Mouse (Mus musculus) cerebellum, adult 18-20 months (tissue): ENCODE results near the gene Igf1r.

Experiments
- DNase-seq, 2 experiments: peaks; one replicate each; pipeline ENCODE4 v3.0.0; 2021

Igf1r gene

DNA sequence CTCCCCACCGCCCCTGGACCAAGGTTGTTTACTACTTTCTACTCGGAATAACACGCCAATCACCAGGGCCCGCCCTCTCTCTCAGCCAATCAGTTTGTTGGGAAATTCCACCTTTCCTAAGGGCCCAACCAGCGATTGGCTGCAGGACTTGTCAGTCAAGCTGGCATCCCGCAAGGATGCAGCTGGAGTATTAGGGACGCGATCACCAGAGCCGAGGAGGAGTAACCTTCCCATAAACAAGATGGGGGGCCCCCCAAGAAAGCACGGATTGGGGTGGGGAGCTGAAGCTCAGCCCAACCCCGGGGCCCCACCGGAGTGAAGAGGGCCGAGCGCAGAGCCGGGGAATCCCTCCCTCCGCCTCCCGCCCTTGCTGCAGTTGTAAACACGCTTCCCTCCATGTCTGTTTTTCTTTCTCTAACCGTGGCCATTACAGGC, 176.5 kb downstream of the Igf1r start:
- peak; percentile 99 to 100 for DNase-seq

DNA sequence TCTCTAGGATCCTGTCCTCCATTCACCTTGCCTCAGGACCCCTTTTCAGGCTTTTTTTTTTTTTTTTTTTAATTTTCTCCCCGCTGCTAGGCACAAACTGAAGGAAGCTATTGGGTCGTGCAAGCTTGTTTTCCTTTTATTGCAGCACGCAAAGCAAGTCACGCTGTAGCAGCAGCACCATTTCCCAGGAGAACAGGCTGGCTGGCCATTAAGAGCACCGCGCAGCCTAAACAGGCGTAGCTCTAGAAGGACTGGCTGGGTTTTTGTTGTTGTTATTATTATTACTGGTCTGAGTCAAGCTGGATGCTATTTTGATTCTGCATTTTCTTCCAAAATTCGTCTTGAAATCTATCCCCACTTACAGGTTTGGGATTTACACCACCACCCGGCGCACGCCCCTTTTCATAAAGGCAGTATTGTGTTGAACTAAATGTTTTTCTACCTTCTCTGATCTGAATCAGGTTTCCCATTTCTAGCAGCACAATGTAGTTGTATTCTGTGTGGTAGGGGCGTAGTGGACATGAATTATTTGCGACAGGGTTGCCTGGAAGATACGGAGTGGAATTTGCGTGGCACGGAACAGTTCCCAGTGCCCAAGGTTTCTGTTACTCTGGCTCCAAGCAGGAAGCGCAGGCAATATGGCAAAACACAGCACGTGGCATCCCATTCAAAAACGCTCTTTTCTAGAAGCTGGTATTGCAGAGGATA, 177.1 kb downstream of the Igf1r start:
- DNase-seq: peak; percentile 95 to 98

DNA sequence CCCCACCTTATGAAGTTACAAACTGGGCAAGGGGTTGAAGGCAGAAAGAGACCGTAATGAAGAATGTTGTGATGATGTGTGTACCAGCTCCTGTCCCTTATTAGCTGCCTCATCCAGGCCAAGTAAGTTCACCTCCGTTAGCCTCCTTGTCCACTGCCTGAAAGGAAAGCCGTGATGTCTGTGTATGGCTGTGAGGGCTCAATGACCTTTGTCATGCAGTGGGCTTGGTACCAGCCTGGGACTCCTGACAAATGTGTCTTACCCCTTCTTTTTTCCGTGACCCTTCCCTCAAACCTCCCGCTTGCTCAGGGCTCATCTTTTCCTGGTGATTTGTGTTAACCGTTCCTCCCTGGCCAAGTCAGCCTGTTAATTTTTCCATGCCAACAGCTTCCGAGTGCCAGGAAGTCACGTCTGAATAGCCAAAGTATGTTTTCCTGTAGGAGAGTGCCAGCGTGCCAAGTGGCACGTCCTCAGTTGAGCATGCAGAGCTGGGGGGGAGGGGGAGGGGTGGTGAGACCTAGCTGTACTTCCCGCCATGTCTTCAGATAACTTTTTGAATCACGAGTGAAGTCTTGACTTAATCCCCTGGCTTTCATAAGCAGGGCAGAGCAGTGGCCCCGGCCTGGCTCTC, 178.4 kb downstream of the Igf1r start:
- peak; percentile 36 to 39 for DNase-seq

DNA sequence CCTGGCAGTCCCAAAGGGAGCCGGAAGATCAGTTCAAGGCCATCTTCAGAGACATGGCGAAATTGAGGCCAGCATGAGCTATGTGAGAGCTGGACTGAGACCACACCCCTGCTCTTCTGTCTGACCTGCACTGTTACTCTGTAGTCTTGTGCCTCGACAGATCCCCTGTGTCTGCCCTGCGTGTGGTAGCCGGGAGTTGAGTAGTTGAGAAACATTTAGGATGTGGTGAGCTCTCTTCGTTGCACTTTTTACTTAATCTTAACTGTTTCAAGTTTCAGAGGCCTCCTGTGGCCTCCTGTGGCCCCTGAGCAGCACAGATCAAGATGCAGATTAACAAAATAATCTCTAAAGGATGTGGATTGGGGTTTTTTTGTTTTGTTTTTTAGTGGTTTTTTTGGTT, 181.1 kb downstream of the Igf1r start:
- DNase-seq: no peak

DNA sequence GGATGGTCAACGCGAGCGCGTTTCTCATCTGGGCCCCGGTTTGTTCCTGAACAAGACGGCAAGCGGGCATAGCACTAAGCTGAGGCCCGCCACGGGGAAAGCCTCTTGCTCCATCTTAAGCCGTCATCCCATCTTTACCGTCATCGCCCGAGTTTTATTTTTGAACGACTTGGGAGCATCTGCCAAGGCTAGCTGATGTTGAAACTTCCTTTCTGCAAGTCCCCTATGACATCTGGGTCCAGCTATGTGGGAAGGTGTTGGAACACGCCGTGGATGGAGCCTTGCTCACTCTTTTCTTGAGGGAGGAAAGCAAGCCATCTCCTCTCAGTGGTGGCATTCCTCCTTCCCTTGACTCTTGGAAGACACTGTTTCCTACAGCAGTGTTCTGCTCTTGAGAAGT, 182.3 kb downstream of the Igf1r start:
- no peak for DNase-seq

DNA sequence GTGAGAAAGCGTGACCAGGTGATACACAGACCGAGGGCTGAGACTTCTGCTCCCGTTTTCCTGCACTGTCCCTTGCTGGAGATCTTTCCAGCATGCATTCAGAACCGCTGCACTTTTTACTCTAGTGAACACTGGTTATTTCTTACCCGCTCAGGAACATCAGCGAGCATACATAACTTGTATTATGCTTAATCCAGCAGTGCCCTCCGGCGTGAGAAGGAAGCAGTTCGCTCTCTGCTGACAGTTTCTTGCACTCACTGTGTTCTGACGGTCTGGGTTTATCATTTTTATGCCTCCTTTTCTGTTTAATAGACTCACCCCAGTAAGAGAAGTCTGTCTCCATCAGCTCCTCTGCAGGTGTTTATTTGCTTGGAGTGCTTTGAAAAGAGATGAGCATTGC, 183.4 kb downstream of the Igf1r start:
- no peak for DNase-seq

DNA sequence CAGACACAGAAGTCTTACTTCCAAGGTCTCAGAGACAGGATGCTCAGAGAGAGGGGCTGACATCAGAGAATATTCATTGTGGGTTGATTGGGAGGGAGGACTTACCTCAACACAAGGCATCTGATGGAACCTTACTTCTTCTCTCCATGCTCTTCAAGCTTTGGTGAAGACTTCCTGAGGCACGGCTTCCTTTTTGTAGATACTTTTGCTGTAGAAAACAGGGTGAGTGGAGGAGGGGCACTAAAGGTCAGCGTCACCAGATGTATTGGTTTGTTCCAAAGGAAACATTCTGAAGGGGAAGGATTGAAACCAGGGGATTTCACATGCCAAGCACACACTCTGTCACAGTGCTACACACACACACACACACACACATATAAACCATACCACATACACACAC, 186.8 kb downstream of the Igf1r start:
- no peak for DNase-seq

DNA sequence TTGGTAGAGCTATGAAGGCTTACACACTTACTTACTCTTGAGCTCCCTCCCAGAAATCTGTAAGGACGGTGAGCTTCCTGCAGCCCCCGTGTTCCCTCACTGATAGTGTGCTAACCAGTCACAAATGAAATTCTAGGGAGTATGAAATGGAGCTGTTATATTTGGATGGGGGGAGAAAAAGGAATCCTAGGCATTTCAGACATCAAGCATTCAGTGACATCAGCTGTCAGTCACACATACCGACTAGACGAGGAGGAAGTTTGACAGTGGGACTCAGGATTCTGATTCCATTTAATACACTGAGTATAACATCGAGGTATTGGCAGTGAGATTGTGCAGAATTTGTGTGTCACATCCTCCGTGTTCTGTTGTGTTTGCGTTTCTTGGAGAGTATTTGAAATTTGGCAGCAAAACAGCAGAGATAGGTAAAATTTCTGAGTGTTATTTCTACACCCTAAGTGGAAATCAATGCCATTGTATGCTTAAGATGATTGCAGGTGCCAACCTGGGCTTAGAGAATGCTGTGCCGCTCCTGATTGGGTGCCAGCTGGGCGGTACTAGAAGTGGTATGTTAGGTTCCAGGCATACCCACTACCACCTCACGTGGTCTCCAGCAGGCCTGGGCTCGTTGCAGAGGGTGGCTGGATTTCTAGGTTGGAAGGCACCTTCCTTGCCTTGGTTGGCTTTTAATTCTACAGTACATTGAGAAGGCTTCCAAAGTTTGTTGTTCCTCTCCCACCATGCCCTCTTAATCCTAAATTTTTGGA, 187.6 kb downstream of the Igf1r start:
- DNase-seq: no peak

DNA sequence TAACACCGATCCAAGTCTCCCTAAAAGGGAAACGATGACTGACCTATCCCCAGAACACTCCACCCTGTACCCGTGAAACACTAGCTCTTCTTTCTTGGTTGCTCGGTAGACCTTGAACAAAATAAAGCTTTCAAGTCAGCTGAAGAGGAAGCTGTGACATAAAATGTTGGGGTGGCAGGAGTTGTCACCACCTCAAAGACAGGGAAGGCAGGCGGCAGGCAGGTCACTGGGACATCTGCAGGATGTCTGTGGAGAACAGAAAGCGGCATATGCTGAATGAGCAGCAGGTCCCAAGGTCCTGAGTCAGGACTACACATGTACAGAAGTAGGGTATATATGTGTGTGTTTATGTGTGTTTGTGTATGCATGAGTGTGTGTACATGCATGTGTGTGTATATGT, 191.6 kb downstream of the Igf1r start:
- no peak for DNase-seq

DNA sequence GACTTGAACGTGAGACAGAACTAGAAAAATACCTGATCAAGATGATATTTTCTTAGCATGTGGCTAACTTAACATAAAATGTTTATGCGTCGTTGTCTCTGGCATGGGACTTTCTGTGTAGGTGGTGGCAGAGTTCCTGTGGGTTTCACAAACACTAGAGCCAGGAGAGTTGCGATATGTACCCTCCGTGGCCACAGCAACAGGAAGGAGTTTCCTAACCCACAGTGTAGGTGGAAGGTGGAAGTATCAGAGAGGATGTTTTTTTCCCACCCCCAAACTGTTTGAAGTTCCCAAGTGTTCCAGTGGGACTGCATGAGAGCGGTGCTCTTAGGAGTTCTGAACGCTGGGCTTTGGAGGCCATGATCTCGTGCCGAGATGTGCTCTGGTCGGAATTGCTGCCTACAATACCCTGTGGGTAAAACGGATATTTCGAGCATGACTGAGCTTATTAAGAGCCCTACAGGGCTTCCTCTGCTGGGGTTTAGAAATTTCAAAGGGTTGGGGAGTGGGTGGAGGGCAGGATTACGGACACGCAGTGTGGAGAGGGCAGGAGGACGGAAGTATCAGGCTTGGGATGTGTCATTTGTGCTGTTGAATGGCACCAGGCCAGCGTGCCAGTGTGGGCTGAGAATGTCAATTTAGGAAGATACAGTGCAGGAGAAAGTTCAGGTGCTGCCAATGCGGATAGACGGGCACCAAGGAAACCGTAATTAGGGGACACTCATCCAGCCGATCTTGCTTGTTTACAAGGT, 195.8 kb downstream of the Igf1r start:
- peak; percentile 23 to 35 for DNase-seq

DNA sequence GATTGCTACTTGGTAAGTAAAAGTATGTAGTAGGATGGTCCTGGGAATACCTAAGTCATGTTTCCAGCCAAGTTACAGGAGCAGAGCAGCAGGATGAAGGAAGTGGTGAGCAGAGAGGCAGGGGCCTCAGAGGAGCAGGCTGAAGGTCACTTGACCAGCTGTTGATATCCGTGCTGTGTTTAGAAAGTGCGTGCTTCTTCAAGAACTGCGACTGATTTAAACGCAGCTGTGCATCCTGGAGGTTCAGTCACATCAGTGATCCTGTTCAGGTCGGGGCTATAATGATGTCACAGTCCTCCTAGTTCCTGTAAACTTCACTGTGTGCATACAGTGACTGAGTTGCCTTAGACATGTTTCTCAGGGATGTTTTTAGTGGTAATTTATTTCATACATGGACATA, 199.3 kb downstream of the Igf1r start:
- DNase-seq: no peak

DNA sequence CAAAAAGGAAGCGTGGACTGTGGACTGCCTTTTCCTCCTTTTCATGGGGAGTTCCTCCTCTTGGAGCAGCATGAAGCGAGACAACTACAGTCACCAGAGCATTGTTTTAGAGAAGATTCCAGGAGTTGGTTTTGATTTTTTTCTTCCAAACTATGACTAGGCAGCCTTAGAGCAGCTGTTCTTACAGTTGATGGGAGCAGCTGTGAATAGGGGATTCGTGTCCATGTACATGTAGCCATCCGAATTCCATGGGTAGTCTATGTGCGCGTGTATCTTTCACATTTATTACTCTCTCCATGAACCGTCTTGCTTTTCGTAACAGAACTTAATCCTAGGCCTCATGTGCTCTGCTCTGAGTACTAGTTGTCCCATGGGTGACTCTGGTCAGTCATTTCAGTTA, 199.8 kb downstream of the Igf1r start:
- no peak for DNase-seq

DNA sequence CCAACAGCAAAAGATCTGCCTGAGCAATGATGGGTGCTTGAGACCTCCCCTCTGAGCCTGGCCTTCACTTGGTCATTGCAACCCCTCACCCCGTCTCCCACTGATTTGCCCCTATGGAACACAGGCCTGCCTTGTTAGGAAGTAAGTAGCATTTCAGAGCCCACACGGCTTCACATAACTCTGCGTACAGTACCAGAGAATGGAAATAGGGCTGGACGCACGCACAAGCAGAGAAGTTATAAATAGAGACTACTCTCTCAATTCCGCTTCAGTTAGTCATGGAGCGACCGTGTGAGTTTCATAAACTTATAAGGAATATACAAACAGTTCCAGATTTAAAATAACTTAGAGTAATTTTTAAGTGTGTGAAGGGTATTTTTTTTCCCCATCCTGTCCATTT, 200.6 kb downstream of the Igf1r start:
- no peak for DNase-seq

DNA sequence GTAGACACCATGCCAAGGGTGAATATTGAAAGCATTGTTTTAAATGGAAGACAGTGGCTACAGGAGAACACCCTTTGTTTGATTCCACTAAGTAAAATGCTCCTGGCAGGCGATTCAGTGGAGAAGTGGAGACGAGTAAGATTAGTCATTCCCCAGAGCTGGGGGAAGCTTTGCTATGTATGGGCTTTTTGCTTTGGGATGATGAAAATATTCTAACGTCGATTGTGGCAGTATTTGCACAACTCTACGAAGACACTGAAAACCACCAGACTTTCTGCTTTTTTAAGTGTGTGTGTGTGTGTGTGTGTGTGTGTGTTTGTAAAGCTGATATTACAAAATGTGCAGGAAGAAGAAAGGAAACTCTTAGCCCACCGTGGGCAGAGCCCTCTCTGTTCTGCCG, 202.0 kb downstream of the Igf1r start:
- DNase-seq: no peak

DNA sequence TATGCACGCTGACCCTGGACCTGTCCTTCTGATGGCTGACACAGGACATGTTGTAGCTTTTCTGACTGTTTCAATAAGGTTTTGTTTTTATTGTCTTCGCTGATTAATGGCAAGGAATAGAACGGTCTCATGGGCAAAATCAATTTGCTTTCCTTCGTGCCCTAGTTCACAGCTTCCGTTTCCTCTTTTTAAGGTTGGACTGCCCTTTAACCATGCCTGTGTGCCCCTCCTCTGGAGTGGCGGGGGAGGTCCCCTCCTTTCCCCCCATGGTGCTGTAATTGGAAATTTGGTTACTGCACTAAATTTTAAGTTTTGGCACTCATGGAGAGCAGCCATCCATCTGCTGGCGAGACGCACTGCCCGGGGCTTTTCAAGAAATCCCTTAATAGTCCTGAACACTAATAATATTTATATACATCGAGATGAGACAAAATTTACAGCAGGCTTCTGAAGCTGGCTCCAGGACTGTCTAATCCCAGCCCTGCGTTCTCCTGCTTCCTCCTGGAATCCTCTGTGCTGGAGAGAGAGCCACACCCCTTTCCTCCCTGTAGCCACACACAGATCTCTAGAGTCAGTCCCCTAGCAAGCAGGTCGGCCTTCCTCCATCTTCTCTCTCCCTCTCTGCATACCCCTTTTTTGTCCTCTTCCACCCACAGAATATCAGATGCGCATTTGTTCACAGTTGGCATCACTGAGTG, 207.6 kb downstream of the Igf1r start:
- DNase-seq: no peak

DNA sequence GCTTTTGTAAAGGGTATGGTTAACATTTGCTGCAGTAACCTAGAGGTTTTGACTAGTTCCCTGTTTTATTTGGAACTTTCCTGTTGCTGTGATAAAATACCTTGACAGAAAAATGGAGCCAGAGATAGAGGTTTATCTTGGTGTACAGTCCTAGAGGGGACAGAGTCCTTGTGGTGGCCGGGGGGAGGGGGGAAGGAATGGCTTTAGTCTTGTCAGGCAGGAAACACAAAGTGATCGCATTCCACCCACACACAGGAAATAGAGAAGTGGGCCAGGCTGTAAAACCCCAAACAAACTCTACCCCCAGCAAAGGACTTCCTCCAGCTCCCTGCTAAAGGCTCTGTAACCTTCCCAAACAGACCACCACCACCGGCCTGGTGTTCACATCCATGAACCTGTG, 211.4 kb downstream of the Igf1r start:
- DNase-seq: no peak

DNA sequence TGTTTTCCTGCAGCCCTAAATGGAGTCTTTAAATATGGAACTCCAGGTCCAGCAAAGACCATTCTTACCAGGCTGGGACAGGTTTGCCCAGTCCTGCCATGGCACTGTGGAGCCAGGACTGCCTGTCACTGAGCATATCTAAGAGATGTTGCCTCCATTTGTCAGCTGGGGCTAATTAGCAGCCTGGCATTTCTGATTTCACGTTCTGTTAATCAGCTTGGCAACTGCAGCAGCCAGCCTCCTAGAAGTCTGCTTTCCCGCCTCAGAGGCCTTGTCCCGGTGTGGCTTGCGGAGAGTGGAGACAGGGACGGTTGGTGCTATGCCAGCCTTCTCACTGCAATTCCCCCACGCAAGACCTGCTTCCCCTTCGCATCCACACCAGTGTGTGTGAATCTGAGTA, 220.1 kb downstream of the Igf1r start:
- peak; percentile 13 to 30 for DNase-seq

DNA sequence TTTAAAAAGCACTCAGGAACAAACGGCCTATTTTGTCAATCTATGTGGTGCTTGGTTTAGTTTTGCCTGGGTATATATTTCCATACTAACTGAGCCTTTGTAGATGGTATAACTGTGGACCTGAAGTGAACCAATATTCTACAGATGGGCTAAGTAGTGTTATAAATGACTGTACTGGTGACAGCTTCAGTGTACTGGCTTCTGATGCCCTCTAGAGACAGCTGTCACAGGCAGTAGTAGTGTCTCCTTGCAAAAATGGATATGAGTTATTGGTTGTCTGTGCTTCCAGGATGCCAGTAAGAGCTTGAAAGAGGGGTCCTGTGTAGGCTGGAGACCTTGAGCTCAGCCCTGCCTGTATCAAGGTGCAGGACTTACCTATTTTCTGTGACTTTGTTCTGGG, 227.0 kb downstream of the Igf1r start:
- DNase-seq: no peak

DNA sequence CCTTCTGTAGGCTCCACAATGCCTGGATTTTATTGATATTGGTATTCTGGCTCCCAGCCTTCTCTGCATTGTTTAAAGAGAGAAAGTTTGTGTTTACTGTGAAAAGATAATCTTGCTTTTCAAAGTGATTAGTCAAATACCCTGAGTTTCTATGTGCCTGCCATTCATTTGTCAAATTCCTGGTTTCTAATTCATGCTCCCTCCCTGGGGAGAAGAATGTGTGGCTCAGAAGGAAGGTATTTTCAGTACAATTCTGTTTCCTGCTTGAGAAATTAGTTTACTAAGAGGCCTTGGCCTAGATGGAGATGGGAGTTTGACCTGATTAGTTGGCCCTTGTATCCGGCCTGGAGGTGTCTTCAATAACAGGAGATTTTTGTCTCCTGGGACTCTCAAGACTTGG, 228.5 kb downstream of the Igf1r start:
- DNase-seq: no peak

DNA sequence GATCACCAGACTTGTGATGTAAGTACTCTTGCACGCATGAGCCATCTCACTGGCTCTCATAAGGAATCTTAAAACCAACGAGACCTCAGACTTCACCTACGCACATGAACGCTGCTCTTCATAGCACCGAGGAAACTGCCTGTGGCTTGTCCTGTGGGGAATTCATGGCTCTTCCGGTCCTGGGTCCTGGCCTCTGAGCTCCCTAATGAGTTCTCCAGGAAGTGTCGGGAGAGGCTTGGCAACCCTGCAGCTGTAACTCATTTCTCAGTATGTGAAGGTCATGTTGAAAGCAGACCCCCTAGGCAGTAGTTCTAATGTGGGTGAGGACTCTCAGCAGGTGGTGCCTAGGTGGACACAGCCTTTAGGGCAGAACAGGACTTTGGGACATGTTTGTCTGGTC, 229.4 kb downstream of the Igf1r start:
- DNase-seq: no peak

DNA sequence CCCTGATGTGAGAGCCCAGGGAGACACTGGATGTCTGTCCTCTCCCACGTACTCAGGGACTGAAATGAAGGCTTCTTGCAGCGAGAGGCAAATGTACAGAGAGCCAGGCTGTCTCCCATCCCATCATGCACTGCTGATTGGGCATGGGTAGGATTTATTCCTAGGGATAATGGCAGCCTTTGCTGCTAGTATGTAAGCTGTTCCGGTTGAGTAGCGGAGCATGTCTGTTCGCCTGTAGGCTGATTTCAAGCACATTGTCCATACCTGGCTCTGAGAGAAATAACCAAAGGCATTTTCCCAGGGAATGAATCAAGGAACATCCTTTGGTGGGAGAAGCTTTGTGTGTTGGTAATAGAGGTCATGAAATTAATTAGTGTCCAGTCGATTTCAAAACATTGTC, 230.1 kb downstream of the Igf1r start:
- no peak for DNase-seq

DNA sequence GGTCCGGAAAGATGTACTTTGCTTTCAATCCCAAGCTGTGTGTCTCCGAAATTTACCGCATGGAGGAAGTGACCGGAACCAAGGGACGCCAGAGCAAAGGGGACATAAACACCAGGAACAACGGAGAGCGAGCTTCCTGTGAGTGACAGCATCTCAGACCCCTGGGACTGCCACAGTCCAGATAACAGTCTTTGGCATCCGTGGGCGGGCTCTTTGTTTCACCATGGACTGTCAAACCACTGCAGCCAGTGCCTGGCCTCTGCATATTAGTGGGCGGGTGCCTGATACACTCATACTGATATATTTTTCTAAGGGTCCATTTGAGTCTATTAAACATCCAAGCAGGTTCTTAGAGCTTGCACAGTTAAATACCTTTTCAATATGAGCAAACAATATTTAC, 230.8 kb downstream of the Igf1r start:
- no peak for DNase-seq

DNA sequence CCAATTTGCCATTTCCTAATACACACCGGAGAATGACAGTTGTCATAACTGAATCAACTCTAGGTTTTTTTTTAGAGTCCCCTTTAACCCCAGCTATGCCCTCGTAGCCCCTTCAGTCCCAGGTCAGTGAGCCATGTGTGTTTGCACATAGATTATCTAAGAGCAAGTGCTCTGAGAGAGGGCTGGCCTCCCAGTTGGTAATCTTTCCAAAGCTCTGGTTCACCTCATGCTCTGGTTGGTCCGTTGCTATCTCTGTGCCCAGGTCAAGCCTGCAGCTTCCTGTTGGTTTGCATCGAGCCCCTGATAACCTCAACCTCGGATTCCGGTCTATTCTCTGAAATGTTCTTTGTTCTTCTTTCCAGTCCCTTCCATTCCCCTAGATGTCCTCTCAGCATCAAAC, 236.6 kb downstream of the Igf1r start:
- no peak for DNase-seq
